Mouse (Mus musculus): Measurements from ENCODE around the gene Lrrc1.

DNA sequence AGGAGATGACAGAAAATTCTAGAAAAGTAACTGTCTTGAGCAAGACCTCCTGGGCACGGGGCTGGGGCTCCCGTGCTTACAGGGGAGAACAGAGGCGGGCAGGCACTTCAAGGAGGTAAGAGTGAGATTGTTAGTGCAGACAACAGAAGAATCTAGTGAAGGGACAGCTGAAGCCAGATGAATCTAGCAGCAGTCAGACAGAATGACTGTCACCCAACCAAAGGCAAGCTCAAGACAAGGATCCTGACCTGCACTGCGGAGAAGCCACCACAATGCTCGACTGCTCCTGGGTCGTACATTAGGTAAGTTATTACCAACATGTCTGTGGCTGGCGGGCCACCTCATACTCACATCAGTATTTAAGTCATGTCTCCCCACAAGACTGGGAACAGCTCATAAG is 3.1 kb downstream of the Lrrc1 start:
- TF ChIP-seq CTCF (conservative IDR thresholded peaks at IDR 0.05; ENCODE audit: low read length) (no peak), POU5F1 (IDR thresholded peaks at IDR 0.05; ENCODE audit: borderline replicate concordance, low read length) (no peak)
